Mouse (Mus musculus): ENCODE measurements around the gene Tecpr1.

GRCm38 (mm10) chr5:144151270-144151669 lies 72.1 kb downstream of the Tecpr1 start:
- TF ChIP-seq CTCF (IDR thresholded peaks at IDR 0.05; ENCODE audit: low read depth, low read length): no peak
- no peak for TF ChIP-seq POLR2A (IDR thresholded peaks at IDR 0.05; ENCODE audit: extremely low read depth, insufficient read depth, low read length)

Measured in liver, adult 2 months (tissue).